Mouse (Mus musculus): ENCODE results near the gene Dhrs7b. TPM values are rescaled to one million over a fixed set of nuclear protein-coding genes. Genes with fewer than 3 reads are reported as not detected.

Gene Dhrs7b
- total RNA-seq, 2 experiments from 2014 or later = 27.2 to 30.8 TPM

DNA sequence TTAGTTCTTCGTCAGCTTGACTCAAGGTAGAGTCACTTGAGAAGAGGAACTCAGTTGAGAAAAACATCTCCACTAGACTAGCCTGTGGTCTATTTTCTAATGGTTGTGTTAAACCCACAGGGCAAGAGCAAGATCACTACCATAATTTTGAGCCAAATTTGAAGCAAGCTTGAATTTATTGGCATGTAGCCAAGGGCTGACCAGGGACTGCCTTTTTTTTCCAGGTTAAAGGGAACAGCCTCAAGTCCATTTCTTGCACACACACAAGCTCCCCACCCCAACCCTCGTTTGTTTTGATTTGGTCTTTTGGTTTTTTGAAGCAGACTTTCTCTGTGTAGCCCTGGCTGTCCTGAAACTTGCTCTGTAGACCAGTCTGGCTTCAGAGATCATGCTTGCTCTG, 59.4 kb downstream of the Dhrs7b start:
- no peak for DNase-seq (ENCODE audit: low spot score in 2 of 2)

GRCm38 (mm10) chr11:60890286-60890685, 59.9 kb downstream of the Dhrs7b start:
- no peak for DNase-seq (ENCODE audit: low spot score in 2 of 2)

- no peak for DNase-seq (ENCODE audit: low spot score in 2 of 2)
Measured at GRCm38 (mm10) chr11:60890744-60891143, 60.3 kb downstream of the Dhrs7b start.

GRCm38 (mm10) chr11:60895915-60896314, 65.5 kb downstream of the Dhrs7b start:
- no peak for DNase-seq (ENCODE audit: low spot score in 2 of 2)

- no peak for DNase-seq (ENCODE audit: low spot score in 2 of 2)
Measured at GRCm38 (mm10) chr11:60902001-60902400, 71.6 kb downstream of the Dhrs7b start.

GRCm38 (mm10) chr11:60902486-60902885, 72.1 kb downstream of the Dhrs7b start:
- no peak for DNase-seq (ENCODE audit: low spot score in 2 of 2)

DNA sequence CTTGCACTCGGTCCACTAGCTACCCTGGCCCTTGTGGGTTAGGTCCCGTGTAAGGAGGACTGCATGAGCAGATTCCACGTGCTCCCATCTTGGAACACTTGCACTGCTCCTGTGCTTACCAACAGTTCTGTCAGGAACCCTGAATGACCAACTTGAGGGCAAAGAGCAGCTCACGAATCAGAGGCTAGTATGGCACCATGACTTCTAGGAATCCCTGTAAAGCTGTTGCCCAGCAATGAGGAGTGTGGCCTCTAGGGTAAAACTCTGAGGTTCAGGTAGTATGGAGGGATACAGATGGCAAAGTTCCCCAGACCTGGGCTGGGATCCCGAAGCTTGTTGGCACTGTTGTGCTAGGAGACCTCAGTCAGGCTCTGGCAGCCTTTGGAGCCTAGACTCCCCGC, 73.2 kb downstream of the Dhrs7b start:
- DNase-seq (ENCODE audit: low spot score in 2 of 2) = no peak

DNA sequence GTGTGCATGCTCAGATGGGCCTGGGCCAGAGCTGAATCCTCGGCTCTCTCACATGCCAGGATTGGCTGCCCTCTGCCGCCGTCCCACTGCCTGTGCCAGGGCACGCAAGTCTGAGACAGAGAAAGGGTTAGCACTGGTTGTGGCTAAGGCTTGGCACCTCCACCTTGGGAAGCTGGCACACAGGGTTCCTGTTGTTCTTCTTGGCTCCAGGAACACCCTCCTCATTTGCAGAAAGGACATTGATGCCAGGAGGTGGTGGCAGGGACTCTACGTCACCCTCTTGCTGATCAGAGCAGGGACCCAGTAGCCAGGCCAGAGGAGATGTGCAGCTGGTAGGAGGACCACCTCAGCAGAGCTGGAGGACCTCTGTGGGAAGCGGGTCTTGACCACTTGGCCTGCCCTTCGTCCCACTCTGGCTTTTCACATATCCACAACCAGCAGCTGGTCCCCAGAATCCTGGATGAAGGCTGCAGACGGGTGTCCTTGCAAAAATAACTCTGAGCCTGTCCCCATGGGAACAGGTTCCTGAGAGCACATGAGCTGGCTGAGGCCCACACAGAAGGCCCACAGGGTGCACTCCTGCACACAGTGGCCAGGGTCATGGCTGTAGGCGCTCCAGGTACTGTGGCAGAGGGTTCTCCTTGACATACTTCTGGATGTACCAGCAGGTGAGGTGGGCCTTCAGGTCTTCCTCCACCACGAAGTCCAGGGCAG, 75.1 kb downstream of the Dhrs7b start:
- DNase-seq (ENCODE audit: low spot score in 2 of 2) = no peak

- no peak for DNase-seq (ENCODE audit: low spot score in 2 of 2)
Measured at GRCm38 (mm10) chr11:60906449-60906848, 76.0 kb downstream of the Dhrs7b start.

- DNase-seq (ENCODE audit: low spot score in 2 of 2) = no peak
Measured at GRCm38 (mm10) chr11:60908073-60908472, 77.6 kb downstream of the Dhrs7b start.

GRCm38 (mm10) chr11:60909626-60910025, 79.2 kb downstream of the Dhrs7b start:
- DNase-seq (ENCODE audit: low spot score in 2 of 2) = no peak

Other genes with a start within 250 kb of the Dhrs7b start
- 10 to 100 TPM; 39.2 to 41.1 TPM for gene Llgl1, start 130.9 kb upstream of the Dhrs7b start, total RNA-seq (2021)
- gene Flii, start 103.4 kb upstream of the Dhrs7b start, total RNA-seq (2021) = 10 to 100 TPM; 63.4 to 63.6 TPM
- 10 to 100 TPM; 22.9 to 26.2 TPM for gene Mief2, start 102.2 kb upstream of the Dhrs7b start, total RNA-seq (2021)
- 1 to 10 TPM; 5.7 to 6.0 TPM for gene Top3a, start 53.3 kb upstream of the Dhrs7b start, total RNA-seq (2021)
- 10 to 100 TPM; 32.9 to 34.1 TPM for gene Smcr8, start 53.1 kb upstream of the Dhrs7b start, total RNA-seq (2021)
- gene Shmt1, start 18.9 kb upstream of the Dhrs7b start, total RNA-seq (2021) = 1 to 10 TPM; 5.1 to 7.2 TPM
- 10 to 100 TPM; 29.4 to 30.7 TPM for gene Tmem11, start 48.6 kb downstream of the Dhrs7b start, total RNA-seq (2021)
- 10 to 100 TPM in 1 of 2 experiments, 1 to 10 TPM in 1; 9.6 to 12.1 TPM for gene Natd1, start 84.1 kb downstream of the Dhrs7b start, total RNA-seq (2021)
- 10 to 100 TPM; 12.0 to 12.8 TPM for gene Map2k3, start 101.4 kb downstream of the Dhrs7b start, total RNA-seq (2021)
- 1 to 10 TPM; 6.6 to 8.8 TPM for gene Kcnj12, start 191.9 kb downstream of the Dhrs7b start, total RNA-seq (2021)